Mouse (Mus musculus) kidney, postnatal 14 days (tissue): ENCODE measurements around the gene Chst1.

Experiments used
- DNase-seq: peaks from one replicate; pipeline ENCODE4 v3.0.0; 2022; ENCODE audit warnings: mixed read lengths

Chst1 gene

DNA sequence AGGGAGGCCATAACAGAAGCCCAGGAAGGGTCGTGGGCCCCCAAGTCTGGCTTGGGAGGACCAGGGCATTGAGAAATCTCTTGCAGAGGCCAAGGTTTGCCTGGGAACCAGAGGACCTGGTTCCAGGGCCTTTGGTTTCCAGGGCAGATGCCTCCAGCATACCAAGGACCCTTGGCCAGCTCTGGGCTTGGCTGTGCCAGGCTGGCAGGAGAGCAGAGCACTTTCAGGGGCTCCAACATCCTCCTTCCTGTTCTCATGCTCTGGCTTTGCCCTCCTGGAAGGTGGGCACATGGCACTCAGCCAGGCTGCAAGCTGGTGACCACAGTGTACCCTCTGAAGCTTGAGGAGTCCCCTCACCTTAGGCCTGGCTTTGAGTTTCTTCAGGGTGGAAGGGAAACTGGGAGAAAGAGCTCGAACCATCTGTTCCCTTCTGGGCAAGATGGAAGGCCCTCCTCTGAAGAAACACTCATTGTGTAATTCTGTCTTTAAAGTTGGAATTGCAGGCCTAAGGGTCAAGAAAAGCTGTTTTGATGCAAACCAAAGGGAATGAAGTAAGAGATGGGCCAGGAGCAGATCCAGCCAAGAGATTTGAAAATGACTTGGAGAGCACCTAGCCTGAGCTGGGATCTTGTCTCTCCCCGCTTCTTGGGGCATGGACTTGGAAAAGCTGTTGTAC is 10.3 kb downstream of the Chst1 start:
- DNase-seq: no peak

DNA sequence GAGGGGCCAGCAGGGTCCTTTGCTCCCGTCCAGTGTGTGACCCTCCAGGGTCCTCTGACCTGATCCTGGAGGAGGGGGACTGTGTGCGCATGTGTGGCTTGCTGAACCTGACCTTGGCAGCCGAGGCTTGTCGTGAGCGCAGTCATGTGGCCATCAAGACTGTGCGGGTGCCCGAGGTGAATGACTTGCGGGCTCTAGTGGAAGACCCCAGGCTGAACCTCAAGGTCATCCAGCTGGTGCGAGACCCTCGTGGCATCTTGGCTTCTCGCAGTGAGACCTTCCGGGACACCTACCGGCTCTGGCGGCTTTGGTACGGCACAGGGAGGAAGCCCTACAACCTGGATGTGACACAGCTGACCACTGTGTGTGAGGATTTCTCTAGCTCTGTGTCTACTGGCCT is 14.1 kb downstream of the Chst1 start:
- no peak for DNase-seq

DNA sequence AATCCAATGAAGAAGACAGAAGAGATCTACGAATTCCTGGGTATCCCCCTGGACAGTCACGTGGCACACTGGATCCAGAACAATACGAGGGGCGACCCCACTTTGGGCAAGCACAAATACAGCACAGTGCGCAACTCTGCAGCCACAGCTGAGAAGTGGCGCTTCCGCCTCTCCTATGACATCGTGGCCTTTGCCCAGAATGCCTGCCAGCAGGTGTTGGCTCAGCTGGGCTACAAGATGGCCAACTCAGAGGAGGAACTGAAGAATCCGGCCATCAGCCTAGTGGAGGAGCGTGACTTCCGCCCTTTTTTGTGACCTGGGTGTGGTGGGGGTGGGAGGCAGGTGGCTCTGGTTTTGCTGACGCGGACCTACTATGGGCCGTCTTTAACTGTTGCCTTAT is 14.6 kb downstream of the Chst1 start:
- no peak for DNase-seq

DNA sequence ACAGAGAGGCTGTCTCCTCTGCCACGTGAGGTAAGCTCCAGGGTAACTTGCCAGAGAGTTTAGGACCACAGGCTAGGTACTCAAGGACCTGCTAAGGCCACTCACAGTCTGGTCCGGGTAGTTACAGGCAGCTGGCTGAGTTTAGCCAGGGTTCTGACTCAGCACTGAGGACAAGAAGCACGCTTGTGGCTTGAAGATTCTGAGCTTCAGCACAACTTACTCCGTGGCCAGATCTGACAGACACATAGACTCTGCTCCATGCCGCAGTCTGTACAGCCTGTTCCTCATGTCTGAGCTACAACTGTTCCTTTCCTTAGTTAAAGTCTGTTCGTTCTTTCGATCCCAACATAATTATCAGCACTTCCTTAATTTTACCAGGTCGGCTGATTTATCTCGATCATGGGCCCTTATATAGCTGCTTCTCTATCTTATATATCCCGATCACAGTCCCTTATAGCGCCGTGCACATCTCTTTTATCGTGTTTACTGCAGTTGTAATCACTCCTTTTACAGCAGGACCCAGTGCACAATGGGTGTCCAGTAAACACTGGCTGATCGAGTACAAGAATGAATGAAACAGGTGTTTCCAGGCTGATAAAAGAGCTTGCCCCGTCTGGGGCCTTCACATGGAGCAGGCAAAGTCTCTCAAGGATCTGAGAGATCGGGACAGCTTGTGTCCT is 17.7 kb downstream of the Chst1 start:
- no peak for DNase-seq

DNA sequence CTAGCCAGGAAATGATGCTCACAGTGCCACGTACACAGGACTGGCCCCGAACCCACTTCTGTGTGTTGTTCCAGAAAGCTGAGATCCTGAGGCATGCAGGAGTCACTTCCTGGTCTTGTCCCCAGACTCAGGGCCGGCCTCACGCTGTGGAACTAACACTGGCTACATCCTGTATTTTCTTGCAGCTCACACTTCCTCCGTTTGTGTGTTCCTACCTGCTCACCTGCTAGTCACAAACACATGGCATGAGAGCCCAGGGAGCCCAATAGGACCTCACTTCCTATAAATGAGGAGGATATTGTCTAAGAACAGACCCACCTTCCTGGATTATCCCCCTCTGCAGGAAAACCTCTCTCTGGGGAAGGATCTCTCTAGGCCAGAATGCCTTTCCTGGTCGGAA is 18.5 kb downstream of the Chst1 start:
- DNase-seq: no peak

DNA sequence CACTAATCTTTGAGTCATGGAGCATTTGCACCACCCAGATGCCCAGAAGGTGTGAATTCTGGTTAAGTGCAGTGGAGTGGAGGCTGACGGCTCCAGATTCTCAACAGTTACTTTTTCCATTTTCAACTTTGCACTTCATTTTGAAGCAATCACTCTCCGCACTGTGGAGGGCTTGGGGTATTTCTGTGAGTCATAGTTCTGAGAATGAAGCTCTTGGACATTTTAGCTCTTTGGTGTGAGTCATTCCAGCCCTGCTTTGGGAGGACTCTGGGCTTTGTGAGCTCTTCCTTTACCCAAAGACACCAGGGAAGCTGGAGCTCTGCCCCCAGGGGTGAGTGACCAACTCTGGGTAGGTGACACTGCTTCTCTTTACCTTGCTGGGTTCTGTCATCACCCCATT is 28.1 kb downstream of the Chst1 start:
- no peak for DNase-seq

DNA sequence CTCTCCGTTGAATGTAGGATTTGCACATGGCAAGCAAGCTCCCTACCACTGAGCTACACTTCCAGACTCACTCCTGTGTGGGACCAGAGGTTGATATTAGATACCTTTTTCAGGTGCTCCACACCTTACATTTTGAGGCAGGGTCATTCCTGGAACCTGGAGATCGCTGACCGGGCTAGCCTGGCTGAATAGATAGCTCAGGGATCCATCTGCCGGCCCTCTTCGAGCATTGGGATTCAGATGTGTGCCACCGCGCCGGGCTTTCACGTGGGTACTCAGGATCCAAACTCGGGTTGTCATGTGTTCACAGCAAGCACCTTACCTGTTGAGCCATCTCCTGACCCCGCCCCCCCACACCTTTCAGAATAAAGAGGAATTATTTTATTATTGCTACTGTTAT is 31.3 kb downstream of the Chst1 start:
- DNase-seq: no peak

DNA sequence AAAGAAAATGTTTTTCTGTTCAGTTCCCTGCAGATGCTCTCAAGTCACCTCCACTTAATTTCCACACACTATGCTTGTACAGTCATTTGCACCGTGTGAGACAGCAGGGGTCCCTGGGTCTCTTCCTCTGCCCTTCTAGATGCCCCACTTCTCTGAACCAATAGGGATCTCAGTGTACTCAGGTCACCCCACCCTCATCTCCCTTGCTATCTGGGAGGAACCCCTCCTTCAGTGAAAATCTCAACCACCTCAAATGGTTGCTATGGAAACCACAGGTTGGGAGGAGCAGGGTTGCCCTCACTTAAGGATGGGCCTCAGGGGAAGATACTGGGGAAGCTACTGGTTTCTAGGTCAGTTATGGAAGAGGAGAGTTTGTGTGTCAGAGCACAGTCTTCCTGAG is 32.5 kb downstream of the Chst1 start:
- no peak for DNase-seq

DNA sequence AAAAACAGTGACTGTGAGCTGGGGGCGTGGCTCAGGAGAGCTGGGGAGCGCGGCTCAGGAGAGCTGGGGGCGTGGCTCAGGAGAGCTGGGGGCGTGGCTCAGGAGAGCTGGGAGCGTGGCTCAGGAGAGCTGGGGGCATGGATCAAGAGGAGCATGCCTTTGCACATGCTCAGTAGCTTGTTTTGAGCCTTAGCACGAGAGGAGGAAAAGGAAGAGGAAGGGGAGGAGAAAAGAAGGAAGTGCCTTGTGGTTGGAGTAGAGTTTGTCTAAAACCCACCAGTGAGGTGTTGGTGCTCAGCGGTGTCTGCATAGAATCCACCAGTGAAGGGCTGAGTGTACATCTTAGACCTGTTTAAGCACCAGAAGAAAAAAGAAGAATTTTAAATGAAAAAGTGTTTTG is 41.0 kb downstream of the Chst1 start:
- DNase-seq: no peak

DNA sequence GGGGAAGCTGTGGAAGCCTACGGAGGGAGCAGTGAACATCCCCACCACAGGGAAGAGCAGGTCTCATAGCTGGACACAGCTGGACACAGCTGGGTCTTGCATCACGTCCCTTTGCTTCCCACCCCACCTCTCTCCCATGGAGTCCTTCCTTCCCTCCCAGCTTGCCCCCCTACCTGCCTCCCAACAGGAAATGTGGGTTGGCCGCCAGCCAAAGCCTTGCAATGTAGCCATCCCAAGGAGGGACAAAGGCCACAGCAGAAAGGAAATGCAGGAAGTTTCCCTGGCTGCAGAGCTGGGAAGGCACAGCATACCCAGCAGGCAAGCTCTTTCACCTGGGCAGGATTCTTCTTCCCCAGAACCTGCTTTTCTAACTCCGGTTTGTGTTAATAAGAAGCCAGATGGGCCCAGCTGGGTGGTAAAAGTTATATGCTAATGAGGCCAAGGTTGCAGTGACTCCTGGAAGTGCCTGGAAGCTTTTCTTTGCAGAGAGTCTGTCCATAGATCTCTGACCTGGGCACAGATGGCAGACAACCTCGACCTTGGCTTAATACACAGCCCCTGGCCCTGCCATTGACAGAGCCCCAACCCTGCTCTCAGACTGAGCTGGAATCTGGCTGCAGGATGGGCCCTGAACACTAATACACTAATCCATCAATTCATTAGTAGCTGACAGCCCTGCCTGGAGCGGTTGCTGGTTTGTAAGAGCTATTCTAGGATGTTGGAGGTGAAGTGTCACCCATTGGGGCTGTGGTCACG is 46.0 kb downstream of the Chst1 start:
- DNase-seq: peak; percentile 85

DNA sequence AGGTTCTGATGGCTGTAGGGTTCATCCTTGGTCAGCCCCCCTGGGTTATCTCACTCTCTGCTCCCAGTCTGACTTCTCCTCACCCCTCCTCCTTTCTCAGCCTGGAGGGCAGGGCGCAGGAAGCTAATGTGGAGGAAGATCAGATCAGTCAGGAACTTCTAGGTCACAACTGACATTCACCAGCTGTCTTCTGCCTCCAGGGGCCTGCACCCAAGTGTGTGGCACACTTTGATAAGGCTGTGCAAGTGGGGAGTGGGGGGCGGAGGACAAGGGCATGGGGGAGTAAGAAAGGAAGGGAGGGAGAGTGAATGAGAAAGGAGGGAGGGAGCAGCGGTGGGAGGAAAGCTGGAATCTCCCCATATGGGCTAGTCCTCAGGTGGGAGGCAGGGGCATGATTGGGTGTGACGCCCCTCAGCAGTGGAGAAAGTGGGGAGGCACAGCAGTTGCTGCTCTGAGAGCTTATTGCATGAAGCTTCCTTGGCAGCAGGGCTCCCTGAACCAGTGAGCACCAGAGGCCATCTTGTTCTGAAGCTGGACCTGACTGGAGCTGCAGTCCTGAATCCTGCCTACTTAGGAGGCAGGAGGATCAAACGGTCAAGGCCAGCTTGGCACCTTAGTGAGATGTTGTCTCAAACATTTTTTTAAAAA is 49.8 kb downstream of the Chst1 start:
- DNase-seq: peak; percentile 18

DNA sequence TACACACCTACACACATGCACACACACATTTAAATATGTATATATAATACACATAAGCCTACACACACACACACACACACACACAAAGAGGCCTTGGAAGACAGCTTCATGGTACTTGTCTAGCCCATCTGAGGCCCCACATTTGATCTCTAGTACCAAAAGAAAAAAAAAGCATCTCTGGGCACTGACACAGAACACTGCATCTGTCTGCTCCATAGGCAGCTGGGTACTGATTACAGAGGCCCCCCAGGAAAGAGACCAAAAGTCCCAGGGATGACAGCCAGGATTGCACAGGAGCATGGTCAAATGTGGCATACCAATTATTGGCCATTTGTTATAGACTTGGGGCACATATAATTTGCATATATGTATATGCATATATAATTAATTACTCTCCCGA is 50.9 kb downstream of the Chst1 start:
- no peak for DNase-seq

DNA sequence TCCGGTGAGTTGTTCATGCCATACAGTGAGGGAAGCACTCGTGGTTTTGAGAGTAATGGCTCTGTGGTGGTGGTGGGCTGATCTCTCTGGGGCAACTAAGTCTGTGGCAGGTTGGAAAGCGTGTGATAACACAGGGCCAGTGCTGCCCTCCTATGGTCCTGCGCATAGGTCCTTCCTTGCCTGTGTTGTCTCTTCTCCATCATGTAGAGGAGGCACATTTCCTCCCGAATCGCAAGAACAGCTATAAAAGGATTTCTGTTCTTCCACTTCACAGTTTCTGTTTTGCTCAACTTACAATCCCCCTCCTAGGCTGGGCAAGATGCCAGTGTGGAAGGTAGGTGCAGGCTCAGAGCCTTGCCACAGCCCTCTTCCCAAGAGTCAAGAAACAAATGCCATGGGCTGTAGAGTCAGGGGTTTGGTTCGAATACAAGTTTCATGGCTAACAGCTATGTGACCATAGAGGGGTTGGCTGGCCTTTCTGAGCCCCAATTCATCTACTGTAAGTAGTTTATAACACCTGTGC is 51.8 kb downstream of the Chst1 start:
- no peak for DNase-seq

DNA sequence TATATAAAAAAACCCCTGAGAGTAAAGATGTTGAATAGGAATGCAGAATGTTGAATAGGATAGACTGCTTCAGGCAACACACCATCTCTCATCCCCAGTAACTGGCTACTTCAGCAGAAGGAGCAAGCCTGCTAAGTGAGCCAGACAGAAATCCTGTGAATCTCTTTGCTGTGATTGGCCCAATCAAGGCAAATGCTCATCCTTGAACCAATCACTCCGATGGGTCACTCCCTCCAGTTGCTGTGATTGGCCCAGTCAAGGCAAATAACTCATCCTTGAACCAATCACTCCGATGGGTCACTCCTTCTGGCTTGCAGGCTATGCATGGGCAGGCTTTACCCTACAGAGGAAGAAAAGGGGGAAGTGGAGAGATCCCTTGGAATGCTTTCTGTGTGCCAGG is 57.7 kb downstream of the Chst1 start:
- DNase-seq: no peak

DNA sequence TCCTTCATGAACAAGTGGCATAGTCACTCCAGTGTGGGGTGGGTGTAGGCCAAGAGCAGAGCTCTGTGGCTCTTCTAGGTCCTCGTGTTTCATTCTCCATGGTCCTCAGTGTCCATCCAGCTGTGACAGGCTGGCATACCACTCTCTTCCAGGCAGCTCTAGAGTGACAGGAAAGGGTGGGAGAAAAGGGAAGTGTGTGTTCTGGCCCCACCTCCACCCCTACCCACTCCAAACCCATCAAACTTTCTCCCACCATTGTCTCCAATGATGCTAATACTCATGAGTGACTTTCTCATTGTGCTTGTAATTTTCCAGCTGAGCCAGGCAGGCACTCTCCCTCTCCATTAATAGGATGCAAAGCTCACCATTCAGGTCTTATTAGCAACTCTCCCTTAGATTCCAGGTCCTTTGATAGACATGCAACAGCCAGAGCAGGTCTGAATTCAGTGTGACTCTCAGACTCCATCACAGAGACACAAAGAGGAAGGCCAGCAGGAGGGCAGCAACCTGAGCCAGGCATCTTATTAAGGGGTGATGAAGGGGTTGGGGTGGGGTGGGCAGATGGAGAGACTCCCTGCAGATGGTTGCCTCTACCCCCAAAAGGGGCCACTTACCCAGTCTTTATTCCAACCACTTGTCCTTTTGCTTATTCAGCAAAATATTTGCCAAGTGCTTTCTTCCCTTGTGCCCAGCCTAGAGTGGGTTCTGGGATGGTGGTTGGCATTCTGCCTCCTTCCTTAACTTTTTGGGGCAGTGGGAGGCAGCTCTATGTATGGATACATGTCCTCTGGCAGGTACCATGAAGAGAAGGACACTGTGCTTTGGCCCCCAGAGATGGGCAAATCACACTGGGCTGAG is 59.0 kb downstream of the Chst1 start:
- no peak for DNase-seq

DNA sequence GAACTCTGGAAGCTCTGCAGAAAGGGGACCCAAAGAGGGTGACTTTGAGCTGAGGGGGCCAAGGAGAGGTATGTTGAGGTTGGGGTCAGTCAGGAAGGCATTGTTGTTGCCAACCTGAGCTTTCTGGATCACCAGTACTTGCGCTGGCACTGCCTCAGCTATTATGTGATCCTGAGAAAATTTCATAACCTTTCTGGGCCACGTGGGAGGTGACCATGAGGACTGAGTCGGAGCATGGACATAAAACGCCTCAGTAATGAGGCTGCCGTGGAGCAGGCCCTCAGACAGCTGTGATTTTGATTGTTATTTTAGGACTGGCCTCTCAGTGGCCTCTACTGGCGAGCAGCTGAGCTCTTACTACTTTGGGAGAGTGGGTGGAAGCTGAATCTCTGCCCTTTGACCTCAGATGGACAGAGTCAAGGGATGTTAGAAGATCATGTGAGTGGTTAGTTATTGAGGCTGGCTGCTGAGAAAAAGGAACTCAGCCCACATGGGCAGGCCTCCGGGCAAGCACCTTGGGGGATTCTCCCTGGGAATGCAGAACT is 60.1 kb downstream of the Chst1 start:
- DNase-seq: peak; percentile 74

DNA sequence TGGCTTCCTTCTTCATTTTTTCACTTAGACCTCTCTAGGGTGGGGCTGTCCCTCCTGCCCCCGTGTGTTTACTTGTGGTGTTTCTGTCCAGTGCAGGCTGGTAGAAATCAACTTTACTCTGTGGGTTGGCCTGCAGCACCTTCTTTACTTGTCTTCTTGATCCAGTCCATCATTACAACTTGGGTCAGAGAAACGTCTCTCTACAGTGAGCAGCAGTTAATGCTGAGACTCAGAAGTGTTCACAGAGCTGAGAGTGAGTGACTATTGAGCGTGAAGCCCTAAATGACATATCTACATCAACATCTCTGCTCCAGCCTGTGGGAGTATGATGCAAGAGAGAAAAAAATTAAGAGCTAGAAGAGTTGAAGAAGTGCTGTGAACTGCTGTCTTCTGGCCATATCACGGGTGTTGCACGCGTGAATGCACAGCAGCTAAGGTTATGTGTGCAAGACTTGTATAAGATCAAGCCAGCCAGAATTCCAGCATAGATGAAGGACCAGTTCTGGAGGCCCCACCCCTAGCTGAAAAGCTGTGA is 63.1 kb downstream of the Chst1 start:
- no peak for DNase-seq
